Comparison of ENCODE assay signal across 8 mouse cellular contexts in the genomic region with DNA sequence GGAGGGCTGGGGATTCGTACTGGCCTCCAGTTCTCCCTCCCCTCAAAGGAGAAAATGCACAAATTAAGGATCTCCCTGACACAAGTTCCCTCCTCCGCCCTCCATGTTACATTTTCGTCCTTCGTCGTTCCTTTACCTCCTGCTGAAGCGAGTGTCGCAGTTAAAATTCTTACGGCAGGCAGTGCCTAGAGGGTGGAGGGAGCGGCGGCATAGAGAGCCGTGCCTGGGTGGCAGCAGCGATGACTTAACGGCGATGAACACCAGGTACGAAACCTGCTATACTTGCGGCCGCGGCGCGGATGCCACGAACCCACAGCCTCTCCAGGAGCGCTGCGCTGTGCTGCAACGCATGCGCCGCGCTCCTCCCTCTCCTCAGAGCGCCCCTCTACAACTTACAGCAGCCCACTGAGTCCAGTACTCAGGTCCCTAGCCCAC. TPM values are rescaled to one million over a fixed set of nuclear protein-coding genes. Genes with fewer than 3 reads are reported as not detected.
DNase-seq lines count a peak whose midpoint lies in the region; ATAC-seq and TF ChIP-seq lines count a peak whose summit lies in the region.

No protein-coding gene starts in this region.

- intact Hi-C loops in left cerebral cortex, adult 2 months (cut with DNase I): loop anchor here (5.0 kb wide), 1 partner anchor 314 kb away; no protein-coding TSS in a partner anchor

- ATAC-seq in erythroid progenitor cell, adult 5-6 weeks (replicated peaks; ENCODE audit: low FRiP score, poor library complexity, severe bottlenecking): peak; percentile 51
- ATAC-seq in hematopoietic stem cell, adult 5-6 weeks (replicated peaks in 1 of 2; ENCODE audit: insufficient read depth in 1 of 2, low FRiP score in 2 of 2, low TSS enrichment in 1 of 2, low read depth in 1 of 2, poor library complexity in 2 of 2, severe bottlenecking in 2 of 2): peak; percentile 34 to 36; a peak in 2 of 4 replicates
- peak; percentile 39 for ATAC-seq in megakaryocyte, adult 5-6 weeks (ENCODE audit: poor library complexity, severe bottlenecking)

- DNase-seq in ES-E14 (ENCODE audit: low read depth, low spot score): no peak
- DNase-seq in brain, embryonic 14.5 days (ENCODE audit: low read depth): peak; percentile 72
- peak; percentile 42 to 60 for DNase-seq in left cerebral cortex, adult 2 months (ENCODE audit: extremely low spot score in 1 of 2, low spot score in 2 of 2)
- peak; percentile 47 to 52 for DNase-seq in right cerebral cortex, adult 2 months (ENCODE audit: low spot score in 2 of 2)
- peak; percentile 41 for DNase-seq in yolk sac, embryonic 10.5 days (ENCODE audit: low spot score)

- H3K4me1 ChIP-seq in ES-E14 (ENCODE audit: control insufficient read depth in 2 of 2, insufficient read depth in 2 of 2, low read length in 2 of 2, poor library complexity in 1 of 2): no peaks in the 10 kb centered on the region

- H3K9me3 ChIP-seq in ES-E14 (ENCODE audit: control insufficient read depth, insufficient read depth, low read depth, low read length): no peaks in the 10 kb centered on the region

- in situ Hi-C loops in ES-E14 (cut with MboI; ENCODE audit: low sequenced_read_pairs in 2 of 2, unreplicated experiment in 2 of 2): no loop called here

- no peaks in the 10 kb centered on the region for H3K36me3 ChIP-seq in ES-E14 (ENCODE audit: control insufficient read depth, insufficient read depth, low read length, poor library complexity, severe bottlenecking)

- H3K27ac ChIP-seq in ES-E14 (ENCODE audit: insufficient read depth, low read depth, low read length, poor library complexity, severe bottlenecking): no peak overlapping the region
- peak overlapping the region; percentile 84 for H3K27ac ChIP-seq in left cerebral cortex, adult 2 months

- H3K4me3 ChIP-seq in ES-E14 (ENCODE audit: insufficient read depth in 1 of 2, low read depth in 1 of 2, low read length in 2 of 2, poor library complexity in 1 of 2, severe bottlenecking in 1 of 2): peak overlapping the region; percentile 71 to 77
- peak overlapping the region; percentile 62 for H3K4me3 ChIP-seq in left cerebral cortex, adult 2 months

- TF ChIP-seq POLR2A in brain, embryonic 14.5 days (IDR thresholded peaks at IDR 0.05; ENCODE audit: borderline replicate concordance, extremely low read depth, insufficient read depth, insufficient read length, poor library complexity, severe bottlenecking): no peak

- peak overlapping the region; percentile 71 for H3K9ac ChIP-seq in ES-E14 (ENCODE audit: insufficient read depth, low read depth, low read length, poor library complexity, severe bottlenecking)

- no peak for TF ChIP-seq CTCF in brain, embryonic 14.5 days (IDR thresholded peaks at IDR 0.05; ENCODE audit: borderline replicate concordance, extremely low read depth, insufficient read depth, insufficient read length)
- TF ChIP-seq CTCF in left cerebral cortex, adult 2 months (IDR thresholded peaks at IDR 0.05): no peak

TF ChIP-seq in ES-E14, 5 proteins besides CTCF, POLR2A, EP300 and RAD21:
- no peak for TF ChIP-seq ZC3H11A (IDR thresholded peaks at IDR 0.05; ENCODE audit: borderline replicate concordance, low read depth, low read length)
- TF ChIP-seq HCFC1 (IDR thresholded peaks at IDR 0.05; ENCODE audit: borderline replicate concordance, insufficient read depth, low read length): no peak
- TF ChIP-seq MAFK (IDR thresholded peaks at IDR 0.05; ENCODE audit: insufficient read depth, low read depth, low read length): no peak
- TF ChIP-seq ZNF384 (IDR thresholded peaks at IDR 0.05; ENCODE audit: low read depth, low read length): no peak
- no peak for TF ChIP-seq CHD2 (IDR thresholded peaks at IDR 0.05; ENCODE audit: low read depth, low read length)
TF ChIP-seq in ES-E14: peak in this region for 0.

RNA-seq across cellular contexts. Expression of gene Zcchc13, which starts 7.0 kb away (rescaled TPM):
- not detected in 2 replicates for total RNA-seq in ES-E14 (2012; rRNA removed)
- polyA plus RNA-seq in brain, embryonic 14.5 days (2012; rRNA removed): not detected in 2 replicates
- not detected in 2 replicates for total RNA-seq in erythroid progenitor cell, adult 5-6 weeks (2015; ENCODE audit: low replicate concordance)
- total RNA-seq in erythroid progenitor cell, adult 5-6 weeks (2017; ENCODE audit: low replicate concordance): not detected in 2 replicates
- not detected in 2 replicates for total RNA-seq in hematopoietic stem cell, adult 5-6 weeks (2017)
- not detected for total RNA-seq in left cerebral cortex, adult 2 months (2021)
- 0.30 TPM in 1 of 2 replicates, not detected in the other for total RNA-seq in megakaryocyte, adult 5-6 weeks (2015)
- total RNA-seq in megakaryocyte, adult 5-6 weeks (2017): not detected in 2 replicates
